Mouse (Mus musculus): Measurements from ENCODE around the gene Prok2. TPM values are rescaled to one million over a fixed set of nuclear protein-coding genes. Genes with fewer than 3 reads are reported as not detected.
A peak's percentile ranks its signal among the peaks of the same experiment; 100 is the strongest.

Prok2 gene
- polyA plus RNA-seq, 1 experiment from 2014 or later = not detected

- ATAC-seq (ENCODE audit: low read depth) (peak; percentile 20; the same call in 1 of the 2 replicates), DNase-seq (no peak)
- Histone ChIP-seq H3K9ac (no peak within 1 kb of the TSS), H3K9me3 (replicated peaks) (no peaks in the 10 kb centered on the region), H3K4me3 (replicated peaks) (peak within 1 kb of the TSS; percentile 53), H3K27ac (no peak within 1 kb of the TSS), H3K4me2 (peak within 1 kb of the TSS; percentile 65), H3K27me3 (peaks cover 88% of the 10 kb centered on the region), H3K36me3 (no peaks in the 10 kb centered on the region), H3K4me1 (replicated peaks) (no peaks in the 10 kb centered on the region)
- WGBS (ENCODE audit: insufficient replicate concordance) = under 1% methylated on average over 55 of the region's 112 CpGs
Measured at GRCm38 (mm10) chr6:99692206-99692915, 33.8 kb downstream of the Prok2 start, which contains the start of gene Gpr27. Gene Gpr27 (plus strand): TSS chr6:99692679.

GRCm38 (mm10) chr6:99691666-99692205, 34.5 kb downstream of the Prok2 start:
- H3K4me1 ChIP-seq (replicated peaks) = no peaks in the 10 kb centered on the region
- H3K4me3 ChIP-seq (replicated peaks) = peak overlapping the region; percentile 53
- H3K27me3 ChIP-seq = peaks cover 83% of the 10 kb centered on the region
- DNase-seq = no peak
- no peaks in the 10 kb centered on the region for H3K9me3 ChIP-seq (replicated peaks)
- no peaks in the 10 kb centered on the region for H3K36me3 ChIP-seq
- no peak for ATAC-seq (ENCODE audit: low read depth)
- H3K27ac ChIP-seq = no peak overlapping the region
- 9% methylated on average over 24 of the region's 25 CpGs for WGBS (ENCODE audit: insufficient replicate concordance)
- no peak overlapping the region for H3K9ac ChIP-seq
- H3K4me2 ChIP-seq = peak overlapping the region; percentile 65

GRCm38 (mm10) chr6:99688513-99688912, 37.7 kb downstream of the Prok2 start:
- no peak for ATAC-seq (ENCODE audit: low read depth)
- Histone ChIP-seq H3K4me2 (no peak overlapping the region), H3K27me3 (peaks cover 52% of the 10 kb centered on the region), H3K27ac (no peak overlapping the region), H3K9ac (no peak overlapping the region), H3K4me1 (replicated peaks) (no peaks in the 10 kb centered on the region), H3K36me3 (no peaks in the 10 kb centered on the region), H3K4me3 (replicated peaks) (no peak overlapping the region), H3K9me3 (replicated peaks) (no peaks in the 10 kb centered on the region)
- WGBS (ENCODE audit: insufficient replicate concordance) = 53% methylated on average over 6 of the region's 6 CpGs
- no peak for DNase-seq

DNA sequence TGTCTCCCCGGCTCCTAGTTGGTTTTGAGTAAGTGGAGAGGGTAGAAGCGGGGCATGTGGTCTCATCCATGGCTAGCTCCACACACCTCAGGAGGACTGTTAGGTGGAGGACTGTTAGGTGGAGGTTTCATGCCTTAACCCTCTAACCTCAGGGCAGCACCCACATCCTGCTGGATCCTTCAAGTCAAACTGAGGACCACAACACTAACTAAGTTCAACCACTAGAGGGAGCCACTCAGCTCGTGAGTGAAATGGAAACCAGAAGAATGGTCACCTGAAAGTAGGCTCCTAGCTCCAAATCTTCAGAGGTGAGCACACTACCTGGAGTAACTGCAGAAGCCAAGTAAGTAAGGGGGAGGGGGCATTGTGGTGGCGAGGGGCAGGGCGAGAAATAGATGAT, 41.3 kb downstream of the Prok2 start:
- H3K9me3 ChIP-seq (replicated peaks) = no peaks in the 10 kb centered on the region
- 41% methylated on average over 5 of the region's 5 CpGs for WGBS (ENCODE audit: insufficient replicate concordance)
- no peak for ATAC-seq (ENCODE audit: low read depth)

DNA sequence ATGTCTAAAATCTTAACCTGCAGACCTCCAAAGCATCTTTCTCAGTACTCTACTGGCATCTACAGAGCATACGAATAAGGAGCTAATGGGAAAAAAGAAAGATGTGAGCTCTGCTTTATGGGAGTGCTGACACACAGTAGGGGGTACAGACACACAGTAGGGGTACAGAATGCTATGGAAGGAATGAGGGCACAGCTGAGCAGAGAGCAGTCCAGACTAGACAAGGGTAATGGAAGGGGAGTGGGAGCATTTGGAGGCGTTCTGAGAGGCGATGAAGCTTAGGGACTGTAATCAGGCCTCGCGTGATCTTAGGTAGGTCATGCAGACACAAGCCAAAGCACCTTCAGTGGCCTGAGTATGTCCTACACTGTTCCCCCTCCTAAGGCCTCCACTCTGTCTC, 42.2 kb downstream of the Prok2 start:
- no peak overlapping the region for H3K9ac ChIP-seq
- no peaks in the 10 kb centered on the region for H3K9me3 ChIP-seq (replicated peaks)
- no peak overlapping the region for H3K27ac ChIP-seq
- 70% methylated on average over 5 of the region's 5 CpGs for WGBS (ENCODE audit: insufficient replicate concordance)
- ATAC-seq (ENCODE audit: low read depth) (no peak), DNase-seq (no peak)
- no peak overlapping the region for H3K4me3 ChIP-seq (replicated peaks)
- H3K4me1 ChIP-seq (replicated peaks) = no peaks in the 10 kb centered on the region
- H3K27me3 ChIP-seq = peaks cover 9% of the 10 kb centered on the region; the same call in 1 of the 2 replicates
- no peaks in the 10 kb centered on the region for H3K36me3 ChIP-seq
- H3K4me2 ChIP-seq = no peak overlapping the region

More for the DNA sequence above, 41.3 kb downstream of the Prok2 start:
- Histone ChIP-seq H3K9ac (no peak overlapping the region), H3K4me1 (replicated peaks) (no peaks in the 10 kb centered on the region), H3K4me2 (no peak overlapping the region), H3K36me3 (no peaks in the 10 kb centered on the region), H3K4me3 (replicated peaks) (no peak overlapping the region), H3K27me3 (peaks cover 16% of the 10 kb centered on the region), H3K27ac (no peak overlapping the region)
- DNase-seq = no peak

DNA sequence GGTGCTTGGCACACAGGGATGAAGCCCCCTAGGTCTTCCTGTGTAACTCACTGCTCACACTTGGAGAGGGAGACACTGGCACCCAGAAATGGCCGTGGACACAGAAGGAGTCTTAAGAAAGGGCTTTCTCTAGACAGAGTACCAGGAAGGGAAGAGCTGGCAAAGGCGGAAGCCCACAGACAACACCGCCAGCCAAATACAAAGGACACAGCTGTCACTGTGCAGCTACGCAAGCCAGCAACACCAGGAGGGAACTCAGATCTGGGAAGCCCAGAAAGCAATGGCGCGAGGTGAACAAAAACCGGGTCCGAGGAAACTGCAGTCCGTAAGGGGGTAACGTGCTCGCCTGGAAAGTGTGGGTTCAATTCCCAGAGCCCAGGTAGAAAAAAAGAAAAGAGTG, 48.1 kb downstream of the Prok2 start:
- Histone ChIP-seq H3K4me3 (replicated peaks) (no peak overlapping the region), H3K27me3 (0 out of 2 replicates have a peak, but pooled peaks cover 2% of the 10 kb centered on the region), H3K36me3 (no peaks in the 10 kb centered on the region), H3K4me1 (replicated peaks) (no peaks in the 10 kb centered on the region), H3K4me2 (no peak overlapping the region), H3K9me3 (replicated peaks) (no peaks in the 10 kb centered on the region), H3K9ac (no peak overlapping the region), H3K27ac (no peak overlapping the region)
- 69% methylated on average over 11 of the region's 11 CpGs for WGBS (ENCODE audit: insufficient replicate concordance)
- no peak for DNase-seq
- no peak for ATAC-seq (ENCODE audit: low read depth)

GRCm38 (mm10) chr6:99677325-99677724, 48.9 kb downstream of the Prok2 start:
- Histone ChIP-seq H3K9me3 (replicated peaks) (no peaks in the 10 kb centered on the region), H3K36me3 (no peaks in the 10 kb centered on the region), H3K4me3 (replicated peaks) (no peak overlapping the region), H3K4me2 (no peak overlapping the region), H3K9ac (no peak overlapping the region), H3K27ac (no peak overlapping the region), H3K4me1 (replicated peaks) (no peaks in the 10 kb centered on the region), H3K27me3 (0 out of 2 replicates have a peak, but pooled peaks cover 2% of the 10 kb centered on the region)
- 67% methylated on average over 8 of the region's 8 CpGs for WGBS (ENCODE audit: insufficient replicate concordance)
- no peak for DNase-seq
- ATAC-seq (ENCODE audit: low read depth) = no peak

- no peak for DNase-seq
- Histone ChIP-seq H3K4me2 (no peak overlapping the region), H3K27me3 (no peaks in the 10 kb centered on the region; the same call in 1 of the 2 replicates), H3K36me3 (no peaks in the 10 kb centered on the region), H3K9me3 (replicated peaks) (no peaks in the 10 kb centered on the region), H3K4me3 (replicated peaks) (no peak overlapping the region), H3K9ac (no peak overlapping the region), H3K4me1 (replicated peaks) (no peaks in the 10 kb centered on the region), H3K27ac (no peak overlapping the region)
- WGBS (ENCODE audit: insufficient replicate concordance) = 65% methylated on average over 4 of the region's 4 CpGs
- ATAC-seq (ENCODE audit: low read depth) = no peak
Measured at GRCm38 (mm10) chr6:99674482-99674881, 51.7 kb downstream of the Prok2 start.

DNA sequence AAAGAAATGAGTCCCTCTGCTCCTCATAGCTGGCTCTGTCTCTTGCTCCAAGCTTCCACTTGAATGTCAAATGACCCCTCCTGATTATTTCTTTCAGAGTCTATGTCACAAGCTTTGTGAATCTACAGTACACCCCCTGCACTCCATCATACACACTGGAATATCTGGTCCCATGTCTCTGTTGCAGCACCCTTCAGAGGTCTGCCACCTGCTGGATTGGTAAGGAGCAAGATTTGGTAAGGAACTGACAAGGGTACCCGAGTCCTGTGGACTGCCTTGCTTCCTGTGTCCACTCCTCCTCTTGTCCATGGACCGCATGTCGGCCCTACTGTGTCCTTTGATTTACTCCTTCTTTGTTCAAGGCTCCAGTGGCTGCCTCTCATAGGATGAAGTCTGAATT, 54.4 kb downstream of the Prok2 start:
- Histone ChIP-seq H3K4me1 (replicated peaks) (0 out of 2 replicates have a peak, but pooled peaks cover 5% of the 10 kb centered on the region), H3K36me3 (no peaks in the 10 kb centered on the region), H3K9ac (no peak overlapping the region), H3K9me3 (replicated peaks) (no peaks in the 10 kb centered on the region), H3K4me2 (no peak overlapping the region), H3K27me3 (peaks cover 17% of the 10 kb centered on the region), H3K27ac (no peak overlapping the region), H3K4me3 (replicated peaks) (no peak overlapping the region)
- WGBS (ENCODE audit: insufficient replicate concordance) = 51% methylated on average over 3 of the region's 3 CpGs
- ATAC-seq (ENCODE audit: low read depth) (no peak), DNase-seq (no peak)

GRCm38 (mm10) chr6:99670481-99671119, 55.6 kb downstream of the Prok2 start:
- DNase-seq (no peak), ATAC-seq (ENCODE audit: low read depth) (no peak)
- Histone ChIP-seq H3K27ac (no peak overlapping the region), H3K4me1 (replicated peaks) (peaks cover 10% of the 10 kb centered on the region; the same call in 1 of the 2 replicates), H3K9ac (no peak overlapping the region), H3K9me3 (replicated peaks) (no peaks in the 10 kb centered on the region), H3K27me3 (peaks cover 29% of the 10 kb centered on the region), H3K4me2 (no peak overlapping the region), H3K36me3 (no peaks in the 10 kb centered on the region), H3K4me3 (replicated peaks) (no peak overlapping the region)
- WGBS (ENCODE audit: insufficient replicate concordance) = 67% methylated on average over 7 of the region's 7 CpGs

DNA sequence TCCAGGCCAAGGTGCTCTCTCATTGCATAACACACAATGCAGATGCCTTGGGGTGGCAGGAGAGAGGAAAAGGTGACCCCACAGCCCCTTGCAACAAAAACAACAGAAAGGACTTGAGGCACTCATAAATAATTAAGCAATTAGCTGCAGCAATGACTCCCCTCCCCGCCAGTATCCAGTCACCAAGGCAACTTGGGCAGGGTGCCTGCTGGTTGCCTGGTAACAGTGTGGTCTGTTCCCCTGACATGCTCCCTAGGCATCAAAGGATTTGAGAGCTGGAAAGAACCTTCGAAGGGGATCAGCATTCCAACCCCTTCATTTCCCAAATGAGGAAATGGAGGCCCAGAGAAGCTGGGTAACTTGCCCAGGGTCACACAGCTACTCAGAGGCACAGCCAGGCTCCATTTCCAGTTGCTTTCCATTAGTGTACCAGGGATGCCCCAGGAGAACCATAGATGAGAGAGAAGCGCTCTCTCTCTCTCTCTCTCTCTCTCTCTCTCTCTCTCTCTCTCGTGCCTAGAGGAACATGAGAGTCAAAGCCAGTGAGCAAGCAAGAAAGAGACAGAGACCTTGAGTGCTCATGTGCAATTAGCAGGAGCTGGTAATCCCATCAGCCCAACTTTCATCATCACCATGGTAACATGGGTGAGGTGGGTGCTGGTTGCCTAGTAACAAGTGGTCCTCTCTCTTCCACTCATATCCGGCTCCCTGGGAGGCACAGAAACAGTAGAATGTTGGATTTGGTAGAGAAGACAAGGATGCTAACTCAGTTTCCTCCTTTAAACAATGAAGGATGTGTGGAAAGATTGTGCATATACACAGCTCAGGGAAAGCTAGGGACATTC, 56.5 kb downstream of the Prok2 start:
- Histone ChIP-seq H3K4me1 (replicated peaks) (peaks cover 10% of the 10 kb centered on the region; the same call in 1 of the 2 replicates), H3K4me3 (replicated peaks) (no peak overlapping the region), H3K9me3 (replicated peaks) (no peaks in the 10 kb centered on the region), H3K27me3 (peaks cover 37% of the 10 kb centered on the region), H3K36me3 (no peaks in the 10 kb centered on the region), H3K4me2 (no peak overlapping the region), H3K27ac (no peak overlapping the region), H3K9ac (no peak overlapping the region)
- DNase-seq (no peak), ATAC-seq (ENCODE audit: low read depth) (no peak)
- WGBS (ENCODE audit: insufficient replicate concordance) = 28% methylated on average over 5 of the region's 5 CpGs
